Mouse (Mus musculus) brain, embryonic 14.5 days (tissue): ENCODE measurements at regions not wholly inside any gene's neighbourhood (a gene's known extent, or its start where the extent isn't known, plus 50 kb on each side); places are given as distances from the start of the nearest gene placed in this dataset.
A peak's percentile ranks its signal among the peaks of the same experiment; 100 is the strongest.
"Not testable (repeated sequence)": the region's sequence is repeated elsewhere in the genome, so short reads cannot be mapped to it uniquely, and the experiment has no call there.

Experiments
- DNase-seq: peaks from one replicate; pipeline ENCODE4 v3.0.0-alpha.2; 2011; ENCODE audit warnings: low read depth
- CTCF ChIP-seq: fragments of 200-500 bp; IDR thresholded peaks from 2 replicates; pipeline ENCODE4 v1.5.1; 2012; ENCODE audit warnings: inconsistent platforms, mild to moderate bottlenecking, moderate library complexity, borderline replicate concordance; ENCODE audit not compliant: insufficient read depth, insufficient read length; ENCODE audit errors: extremely low read depth
- POLR2A ChIP-seq: fragments of 200-500 bp; IDR thresholded peaks from 2 replicates; pipeline ENCODE4 v1.6.1; 2012; ENCODE audit warnings: mild to moderate bottlenecking, inconsistent platforms, borderline replicate concordance; ENCODE audit not compliant: poor library complexity, insufficient read depth, insufficient read length, severe bottlenecking; ENCODE audit errors: extremely low read depth

- TF ChIP-seq POLR2A: no peak
- no peak for TF ChIP-seq CTCF
- DNase-seq: no peak
These were observed 157.6 kb downstream of the Gm906 start for GRCm38 (mm10) chr13:50092537-50092936.

DNA sequence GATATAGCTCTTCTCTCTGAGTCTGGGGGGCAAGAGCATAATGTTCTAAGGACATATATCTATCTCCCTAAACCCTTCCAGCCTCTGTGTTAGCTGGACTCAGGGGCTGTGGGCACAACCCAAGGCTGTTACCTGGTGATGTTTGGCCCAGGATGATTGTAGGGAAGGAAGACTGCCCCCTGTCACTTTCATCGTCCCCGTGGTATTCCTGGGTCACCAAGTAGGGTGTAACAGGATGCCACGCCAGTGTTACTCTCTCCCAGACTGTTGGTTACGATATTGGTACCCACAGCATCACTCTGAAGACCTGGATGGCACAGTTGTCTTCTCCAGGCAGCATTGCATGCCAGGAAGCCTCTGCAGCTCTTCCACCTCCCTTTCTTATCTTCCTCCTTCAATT lies 185.3 kb downstream of the Gm906 start:
- TF ChIP-seq CTCF: no peak
- no peak for TF ChIP-seq POLR2A
- DNase-seq: no peak

DNA sequence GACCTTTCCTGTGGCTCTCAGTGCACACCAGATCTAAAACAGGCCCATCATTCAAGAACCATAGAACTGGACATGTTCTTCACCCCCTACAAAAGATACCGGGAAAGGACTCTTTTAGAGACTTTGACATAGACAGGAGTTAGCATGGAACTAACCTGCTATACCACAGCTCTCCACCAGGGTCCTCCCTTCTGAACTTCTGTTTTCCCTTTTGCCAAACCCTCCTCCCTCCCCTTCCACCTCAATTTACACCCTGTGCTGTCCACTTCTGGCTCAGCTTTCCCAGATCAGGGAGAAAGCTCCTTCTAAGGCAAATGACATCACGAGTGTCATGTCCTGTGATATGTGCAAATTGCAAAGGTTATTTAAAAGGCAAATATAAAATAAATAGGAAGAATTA lies 185.7 kb downstream of the Gm906 start:
- DNase-seq: not testable (repeated sequence)

- not testable (repeated sequence) for DNase-seq
These were observed 190.4 kb downstream of the Gm906 start for GRCm38 (mm10) chr13:50059676-50060075.

- DNase-seq: not testable (repeated sequence)
These were observed 191.1 kb downstream of the Gm906 start for GRCm38 (mm10) chr13:50059054-50059453.

GRCm38 (mm10) chr13:50051746-50052145 lies 198.4 kb downstream of the Gm906 start:
- not testable (repeated sequence) for DNase-seq

GRCm38 (mm10) chr13:50051110-50051509 lies 199.0 kb downstream of the Gm906 start:
- DNase-seq: not testable (repeated sequence)

- TF ChIP-seq POLR2A: no peak
- no peak for TF ChIP-seq CTCF
- no peak for DNase-seq
These were observed 218.4 kb downstream of the Gm906 start for GRCm38 (mm10) chr13:50031757-50032156.

DNA sequence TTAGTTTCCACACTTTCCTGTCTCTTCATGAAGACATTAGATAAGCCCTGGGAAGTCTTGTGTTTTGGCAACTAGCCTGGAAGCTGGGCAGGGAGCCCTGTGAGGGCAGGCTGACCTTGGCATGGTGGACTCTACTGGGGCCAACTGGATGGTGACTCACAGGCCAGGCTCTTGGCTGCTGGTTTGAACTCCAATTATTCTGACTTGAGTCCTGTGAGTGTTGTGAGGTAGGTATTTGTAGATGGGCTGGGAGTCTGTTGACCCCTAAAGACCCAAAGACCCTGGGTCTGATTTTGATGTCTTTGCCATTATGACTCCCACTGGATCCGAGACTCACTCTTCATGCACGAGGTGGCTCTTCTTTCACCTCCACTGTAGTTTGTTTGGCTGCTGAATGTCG lies 208.9 kb upstream of the Gm30302 start:
- DNase-seq: not testable (repeated sequence)

DNA sequence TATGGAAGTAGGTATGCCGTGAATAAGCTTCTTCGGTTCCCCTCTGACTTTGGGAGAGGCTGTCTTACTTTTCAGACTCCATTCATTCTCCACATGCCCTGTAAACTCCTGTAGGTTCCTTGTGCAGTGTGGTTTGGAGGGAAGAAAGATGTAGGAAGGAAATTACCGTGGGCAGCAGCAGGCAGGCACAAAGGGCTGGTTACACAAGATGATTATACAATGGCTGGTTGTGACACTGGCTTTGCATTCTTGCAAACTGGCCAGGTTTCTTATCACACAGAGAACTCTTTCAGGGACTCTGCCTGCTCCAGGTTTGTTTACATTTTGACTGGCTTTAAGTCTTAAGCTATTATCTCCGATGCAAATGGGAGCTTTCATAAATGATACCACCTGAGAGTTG lies 167.3 kb upstream of the Gm30302 start:
- DNase-seq: not testable (repeated sequence)

DNA sequence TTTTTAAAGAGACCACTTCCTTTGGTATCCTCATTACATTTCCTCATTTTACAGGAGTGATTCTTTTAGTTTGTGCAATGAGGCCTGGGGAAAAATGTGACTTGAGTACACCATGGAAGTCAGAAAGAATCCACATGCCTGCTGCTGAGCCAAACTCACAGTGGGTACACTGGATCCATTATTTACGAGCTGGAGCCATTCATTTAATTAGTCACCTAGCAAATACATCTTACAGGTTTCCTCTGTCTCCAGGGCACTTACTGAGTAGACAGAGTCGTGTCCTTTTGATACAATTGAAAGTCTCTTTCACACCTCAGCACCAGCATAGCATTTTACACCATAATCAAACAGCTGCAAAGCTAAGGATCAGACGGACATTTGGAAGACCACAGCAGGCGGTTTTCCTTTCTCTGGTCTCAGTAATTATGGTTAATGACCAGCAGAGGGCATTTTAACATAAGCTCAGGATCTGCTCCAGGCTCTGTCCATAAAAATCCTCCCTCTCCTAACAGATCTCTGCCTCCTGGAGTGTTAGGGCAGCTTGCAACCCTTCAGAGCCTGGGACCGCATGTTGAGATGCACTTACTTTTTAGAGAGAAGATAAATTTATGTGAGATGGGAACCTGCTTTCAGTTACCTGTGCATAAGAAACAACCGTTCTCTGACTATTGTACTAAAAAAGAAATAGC lies 159.3 kb upstream of the Gm30302 start:
- peak; percentile 29 for DNase-seq
- TF ChIP-seq CTCF: peak; percentile 12; the same call in 1 of the 2 replicates

DNA sequence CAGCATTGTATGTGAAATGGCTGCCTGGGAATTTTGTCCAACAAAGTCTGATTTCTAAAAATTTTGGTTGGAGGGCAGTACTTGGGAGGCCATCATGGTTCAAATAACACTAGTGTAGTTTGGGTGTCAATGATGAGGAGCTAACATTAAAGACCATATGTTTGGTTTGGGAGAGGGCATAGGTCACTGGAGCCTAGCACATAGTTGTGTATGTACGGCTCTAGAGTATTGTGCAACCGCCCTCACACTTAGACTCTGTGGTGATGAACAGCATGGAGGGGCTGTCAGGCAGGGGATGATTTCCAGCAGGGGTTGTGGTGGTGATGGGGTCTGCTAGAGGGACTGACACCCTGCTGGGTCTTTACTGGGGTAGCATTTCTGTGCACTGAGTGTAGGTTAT lies 117.0 kb upstream of the Gm30302 start:
- TF ChIP-seq CTCF (no peak), POLR2A (no peak)
- DNase-seq: no peak
